Mouse (Mus musculus) cerebellum, adult 2 months (tissue): Measurements from ENCODE around the gene Rbfox1.

Source experiments
- CTCF ChIP-seq: fragments of 200-500 bp; IDR thresholded peaks from 2 replicates; pipeline ENCODE4 v1.5.1; 2011; ENCODE audit warnings: low read depth, mild to moderate bottlenecking, control low read depth, low read length, moderate library complexity, borderline replicate concordance; ENCODE audit not compliant: insufficient read depth
- POLR2A ChIP-seq: fragments of 200-500 bp; IDR thresholded peaks from 2 replicates; pipeline ENCODE4 v1.6.1; 2011; ENCODE audit warnings: low read length, control low read depth, borderline replicate concordance; ENCODE audit not compliant: insufficient read depth

GRCm38 (mm10) chr16:6993180-6993579 lies 1108.0 kb downstream of the Rbfox1 start:
- TF ChIP-seq POLR2A (no peak), CTCF (no peak)
